21 mouse cellular contexts compared by ENCODE assay signal in genomic region chr6:146615891-146616290, GRCm38 (mm10).
"Had no signal": no experiment of that assay in that cellular context is flagged by ENCODE, and none has a peak within 500 bp of the region (broad histone marks: within the 10 kb centered on the region; RNA-seq: fewer than 3 reads in every experiment).

No protein-coding gene starts in this region.

- DNase-seq: gastrocnemius, postnatal 14 days; gastrocnemius, postnatal 36 days; heart, adult 18-20 months; heart, postnatal 10 days; heart, postnatal 36 days; kidney, adult 2 months; kidney, adult 9 months; kidney, postnatal 14 days; kidney, postnatal 36 days; layer of hippocampus, adult 9-11 months; layer of hippocampus, postnatal 36 days; left cerebral cortex, postnatal 4 days had no signal

- H3K4me3 ChIP-seq: heart, embryonic 10.5 days; heart, embryonic 12.5 days; hindbrain, embryonic 13.5 days; hindbrain, embryonic 15.5 days; intestine, embryonic 15.5 days; kidney, embryonic 15.5 days; limb, embryonic 13.5 days; limb, embryonic 15.5 days had no signal

- H3K27me3 ChIP-seq: heart, embryonic 12.5 days; hindbrain, embryonic 13.5 days; hindbrain, embryonic 15.5 days; intestine, embryonic 15.5 days; kidney, embryonic 15.5 days; limb, embryonic 13.5 days; limb, embryonic 15.5 days had no signal

- ATAC-seq: hindbrain, postnatal 0 days had no signal
